Mouse (Mus musculus) limb, embryonic 10.5 days (tissue): ENCODE measurements around the gene Vgll2. TPM values are rescaled to one million over a fixed set of nuclear protein-coding genes. Genes with fewer than 3 reads are reported as not detected.

Source experiments
- DNase-seq: peaks from one replicate; pipeline ENCODE4 v3.0.0-alpha.2; 2017; ENCODE audit warnings: low spot score
- H3K27ac ChIP-seq: fragments of 300-500 bp; sonication (generic); 2 replicates; pipeline ENCODE4 v1.5.1; 2016; ENCODE audit warnings: mild to moderate bottlenecking
- H3K27me3 ChIP-seq: fragments of 300-500 bp; sonication (generic); 2 replicates; pipeline ENCODE4 v1.6.1; 2016; ENCODE audit warnings: low read depth, mild to moderate bottlenecking; ENCODE audit not compliant: poor library complexity, severe bottlenecking
- H3K36me3 ChIP-seq: fragments of 300-500 bp; sonication (generic); 2 replicates; pipeline ENCODE4 v1.6.1; 2016; ENCODE audit warnings: mild to moderate bottlenecking, moderate library complexity
- H3K4me1 ChIP-seq: fragments of 300-500 bp; sonication (generic); 2 replicates; pipeline ENCODE4 v1.6.1; 2016
- H3K4me3 ChIP-seq: fragments of 300-500 bp; sonication (generic); 2 replicates; pipeline ENCODE4 v1.5.1; 2016; ENCODE audit warnings: mild to moderate bottlenecking, moderate library complexity
- H3K9me3 ChIP-seq: fragments of 300-500 bp; sonication (generic); replicated peaks from 2 replicates; pipeline ENCODE4 v1.6.1; 2016; ENCODE audit warnings: mild to moderate bottlenecking
- WGBS: fragments of 180-500 bp; shearing (Covaris S2); methylation state at CpG from one replicate; pipeline ENCODE4 v1.1.7; 2016; 5-methylcytosine and 5-hydroxymethylcytosine counted together
- polyA plus RNA-seq: library from polyadenylated mRNA; unstranded; fragments of >200 nt; fragmentation: Nextera tagmentation; extraction: Ambion mirVana; gene quantifications from 2 replicates; pipeline ENCODE4 v1.2.1, GENCODE M21; 2016

The Vgll2 gene
- polyA plus RNA-seq: 1.2 and 4.2 TPM in 2 replicates

DNA sequence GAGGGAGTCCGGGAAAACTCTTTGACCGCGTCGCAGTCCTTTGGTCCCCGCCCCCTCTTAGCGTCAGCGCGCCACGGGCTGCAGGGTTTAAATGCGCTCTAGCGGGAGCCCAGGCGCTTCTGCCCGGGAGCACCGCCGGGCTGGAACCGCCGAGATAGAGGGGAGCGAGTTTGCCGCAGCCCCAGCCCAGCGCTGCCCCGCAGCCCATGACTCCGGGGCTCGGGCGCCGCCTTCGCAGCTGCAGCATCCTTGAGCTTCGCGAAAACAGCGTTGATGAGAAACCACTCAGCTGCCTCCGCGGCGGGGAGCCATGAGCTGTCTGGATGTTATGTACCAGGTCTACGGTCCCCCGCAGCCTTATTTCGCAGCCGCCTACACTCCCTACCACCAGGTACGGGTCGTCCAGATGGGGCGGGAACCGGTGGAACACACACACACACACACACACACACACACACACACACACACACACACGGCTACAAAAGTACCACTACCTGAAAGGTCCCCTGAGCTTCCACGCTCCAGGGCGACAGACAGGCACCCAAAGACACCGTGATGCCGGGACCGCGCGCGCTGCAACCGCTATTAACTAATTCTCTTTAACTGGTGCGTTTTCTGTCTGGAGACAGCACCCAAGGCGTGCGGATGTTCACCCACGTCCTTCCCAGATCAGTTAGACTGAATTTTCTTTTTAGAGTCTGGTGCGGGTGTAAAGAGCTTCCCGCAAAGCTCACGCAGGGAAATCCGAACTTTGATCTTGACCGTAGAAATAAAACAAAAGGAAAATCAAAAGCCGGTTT is at the start of gene Vgll2:
TSS of gene Vgll2 (plus strand) at position 90 of the 800 bp plus-strand sequence.
- H3K9me3 ChIP-seq: no peaks in the 10 kb centered on the region
- 0 out of 2 replicates have a peak within 1 kb of the TSS, but pooled peaks have one; percentile 25 for H3K27ac ChIP-seq
- no peaks in the 10 kb centered on the region for H3K36me3 ChIP-seq
- WGBS: under 1% methylated on average over 60 of the region's 60 CpGs
- peaks cover 22% of the 10 kb centered on the region for H3K4me1 ChIP-seq
- peak; percentile 68 for DNase-seq
- H3K27me3 ChIP-seq: peaks cover 89% of the 10 kb centered on the region
- peak within 1 kb of the TSS; percentile 58 for H3K4me3 ChIP-seq

DNA sequence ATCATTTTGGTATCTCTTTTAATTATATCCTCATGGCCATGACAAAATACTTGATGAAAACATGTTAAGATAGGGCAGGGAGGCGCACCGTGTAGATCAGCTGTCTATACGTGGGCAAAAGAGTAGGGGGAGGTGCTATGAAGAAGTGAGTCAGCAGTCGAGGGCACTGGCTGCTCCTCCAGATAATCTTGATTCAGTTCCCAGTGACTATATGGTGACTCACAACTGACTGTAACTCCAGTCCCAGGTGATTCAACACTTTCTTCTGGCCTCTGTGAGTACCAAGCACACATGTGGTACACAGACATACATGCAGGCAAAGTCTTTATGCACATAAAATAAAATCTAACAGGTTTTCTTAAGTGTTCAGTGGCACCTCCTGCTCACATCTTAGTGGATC is 47.2 kb upstream of the Vgll2 start:
- Histone ChIP-seq H3K36me3 (no peaks in the 10 kb centered on the region), H3K4me3 (no peak overlapping the region), H3K27ac (no peak overlapping the region), H3K4me1 (no peaks in the 10 kb centered on the region), H3K9me3 (no peaks in the 10 kb centered on the region), H3K27me3 (no peaks in the 10 kb centered on the region)
- DNase-seq: no peak
- WGBS: 84% methylated on average over 4 of the region's 4 CpGs

DNA sequence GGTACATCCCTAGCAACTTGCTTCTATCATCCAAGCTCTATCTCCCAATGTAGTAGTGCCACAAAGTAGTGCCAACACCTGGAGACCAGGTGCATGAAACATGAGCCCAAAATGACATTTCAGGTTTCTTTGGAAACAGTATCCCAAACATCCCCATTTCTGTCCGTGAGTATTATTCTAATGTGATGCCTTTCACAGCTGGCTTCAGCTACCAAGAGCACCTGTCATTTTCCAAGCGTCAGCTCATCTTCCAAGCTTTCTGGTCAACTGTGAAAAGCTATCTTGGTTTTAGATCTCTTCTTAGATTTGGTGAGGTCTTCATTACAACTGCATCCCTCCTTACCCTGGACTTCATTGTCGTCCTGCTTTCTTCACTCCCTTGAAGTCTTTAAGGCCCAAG is 46.7 kb upstream of the Vgll2 start:
- 89% methylated on average over 3 of the region's 3 CpGs for WGBS
- no peak overlapping the region for H3K27ac ChIP-seq

DNA sequence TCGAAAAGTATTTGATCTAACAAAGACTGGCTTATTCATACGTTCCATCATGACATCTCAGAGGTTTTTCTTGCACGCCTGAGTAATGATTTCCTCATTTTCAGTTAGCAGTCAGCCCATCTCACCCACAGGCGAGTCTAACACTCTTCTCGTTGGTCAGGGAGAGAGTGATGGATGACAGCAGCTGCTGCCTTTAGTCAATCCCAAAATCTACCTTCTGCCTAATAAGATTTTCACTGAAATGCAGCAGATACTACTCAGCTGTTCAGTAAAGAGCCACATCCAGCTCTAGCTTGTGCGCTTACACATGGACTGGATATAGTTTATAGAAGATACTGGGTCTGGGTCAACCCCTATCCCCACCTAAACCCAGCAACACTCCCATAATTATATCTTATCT is 40.7 kb upstream of the Vgll2 start:
- WGBS: 77% methylated on average over 6 of the region's 6 CpGs
- Histone ChIP-seq H3K9me3 (no peaks in the 10 kb centered on the region), H3K4me3 (no peak overlapping the region), H3K27me3 (no peaks in the 10 kb centered on the region), H3K27ac (no peak overlapping the region), H3K36me3 (no peaks in the 10 kb centered on the region), H3K4me1 (no peaks in the 10 kb centered on the region)
- no peak for DNase-seq

More for the DNA sequence above, 46.7 kb upstream of the Vgll2 start:
- H3K4me3 ChIP-seq: no peak overlapping the region
- no peaks in the 10 kb centered on the region for H3K9me3 ChIP-seq
- no peak for DNase-seq
- H3K36me3 ChIP-seq: no peaks in the 10 kb centered on the region
- H3K4me1 ChIP-seq: no peaks in the 10 kb centered on the region
- no peaks in the 10 kb centered on the region for H3K27me3 ChIP-seq

DNA sequence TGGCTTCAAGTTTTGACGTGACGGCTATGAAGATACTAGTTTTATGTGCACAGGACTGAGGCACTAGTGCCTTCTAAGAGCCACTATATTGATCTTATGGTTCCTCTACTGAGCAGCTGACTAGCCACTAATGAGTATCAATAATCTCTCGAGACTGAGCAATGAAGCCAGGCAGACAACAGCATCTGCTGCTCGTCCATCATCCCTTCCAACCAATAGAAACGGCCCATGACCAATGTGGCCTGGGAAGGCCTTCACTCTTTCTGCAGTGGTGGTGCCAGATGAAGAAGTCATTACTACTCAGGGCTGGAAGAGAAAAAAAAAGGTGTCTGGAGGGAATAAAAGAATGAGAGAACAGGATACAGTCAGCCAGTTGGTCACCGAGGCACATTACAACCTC is 39.9 kb upstream of the Vgll2 start:
- H3K4me3 ChIP-seq: no peak overlapping the region
- no peak overlapping the region for H3K27ac ChIP-seq
- H3K36me3 ChIP-seq: no peaks in the 10 kb centered on the region
- no peaks in the 10 kb centered on the region for H3K4me1 ChIP-seq
- no peaks in the 10 kb centered on the region for H3K9me3 ChIP-seq
- no peak for DNase-seq
- H3K27me3 ChIP-seq: no peaks in the 10 kb centered on the region
- 78% methylated on average over 6 of the region's 6 CpGs for WGBS

DNA sequence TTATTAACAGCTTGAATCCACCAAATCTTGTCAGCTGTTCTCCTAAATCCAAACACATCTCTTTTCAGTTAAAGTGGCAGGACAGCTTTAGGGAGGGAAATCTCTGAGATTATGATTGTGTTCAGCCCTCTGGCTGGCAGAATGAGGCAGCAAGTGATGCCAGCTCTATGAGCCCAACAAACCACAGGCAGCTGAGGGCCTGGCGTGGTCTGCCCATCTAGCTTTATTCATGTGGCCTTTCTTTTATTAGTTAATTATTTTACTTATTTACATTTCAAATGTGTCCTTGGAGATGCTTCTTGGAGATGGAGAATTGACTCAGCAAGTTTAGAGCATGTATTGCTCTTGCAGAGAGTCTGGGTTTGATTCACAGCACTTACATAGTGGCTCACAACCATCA is 3.8 kb upstream of the Vgll2 start:
- Histone ChIP-seq H3K4me3 (no peak overlapping the region), H3K4me1 (peaks cover 17% of the 10 kb centered on the region), H3K36me3 (no peaks in the 10 kb centered on the region), H3K27ac (no peak overlapping the region), H3K27me3 (peaks cover 48% of the 10 kb centered on the region), H3K9me3 (no peaks in the 10 kb centered on the region)
- whole genome bisulfite sequencing: 74% methylated on average over 1 of the region's 1 CpGs
- no peak for DNase-seq

DNA sequence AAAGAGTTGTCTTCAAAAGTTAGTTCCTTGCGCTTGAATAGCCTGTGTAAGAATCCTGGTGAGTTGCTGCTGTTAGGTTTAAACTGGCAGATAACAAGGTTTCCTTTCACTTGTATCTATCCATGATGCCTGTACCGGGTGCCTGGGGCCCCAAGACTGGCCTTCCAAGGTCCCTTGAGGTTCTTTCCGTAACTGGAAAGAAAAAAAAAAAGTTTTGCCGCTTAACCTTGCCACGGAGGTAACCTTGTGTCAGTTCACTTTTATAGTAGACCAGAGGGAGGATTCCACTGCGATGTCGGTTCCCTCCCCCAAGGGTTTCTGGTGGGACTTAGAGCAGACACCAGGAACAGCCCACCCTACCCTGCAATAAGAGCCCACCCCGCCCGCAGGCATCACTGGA is 1.1 kb upstream of the Vgll2 start:
- H3K27me3 ChIP-seq: peaks cover 75% of the 10 kb centered on the region
- H3K36me3 ChIP-seq: no peaks in the 10 kb centered on the region
- no peaks in the 10 kb centered on the region for H3K9me3 ChIP-seq
- H3K27ac ChIP-seq: no peak overlapping the region
- H3K4me1 ChIP-seq: peaks cover 17% of the 10 kb centered on the region
- no peak for DNase-seq
- no peak overlapping the region for H3K4me3 ChIP-seq
- WGBS: under 1% methylated on average over 9 of the region's 9 CpGs

DNA sequence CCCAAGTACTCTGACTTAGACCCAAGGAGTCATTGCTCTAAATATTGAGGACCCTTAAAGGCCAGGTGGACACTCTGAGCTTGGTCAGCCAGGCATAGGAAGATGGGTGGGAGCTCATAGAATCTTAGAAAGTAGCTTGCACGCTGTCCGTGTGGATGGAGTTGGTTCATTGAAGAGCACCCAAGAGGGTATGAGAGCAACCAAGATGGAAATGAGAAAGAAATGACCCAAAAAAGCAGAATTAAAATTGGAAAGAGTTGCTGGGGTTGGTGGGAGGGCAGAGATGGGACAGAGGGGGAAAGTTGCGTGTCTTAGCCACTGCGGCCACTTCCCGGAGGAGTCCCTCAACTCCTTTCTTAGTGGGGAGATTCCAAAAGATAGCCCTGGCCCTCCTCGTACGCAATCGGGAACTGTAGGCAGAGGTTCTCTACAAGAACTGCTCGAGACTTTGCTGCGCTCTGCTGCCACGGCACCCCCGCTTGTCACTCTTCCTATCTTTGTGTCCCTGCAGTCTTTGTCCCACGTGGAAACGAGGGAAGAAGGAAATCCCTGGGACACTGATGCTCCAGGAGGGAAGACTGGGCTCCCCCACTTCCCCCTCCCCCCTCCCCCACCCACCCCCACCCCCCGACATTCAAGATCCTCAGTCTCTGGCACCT is 437 bp upstream of the Vgll2 start:
- DNase-seq: peak; percentile 42
- Histone ChIP-seq H3K27me3 (peaks cover 81% of the 10 kb centered on the region), H3K36me3 (no peaks in the 10 kb centered on the region), H3K9me3 (no peaks in the 10 kb centered on the region), H3K4me3 (peak overlapping the region; percentile 58), H3K4me1 (peaks cover 17% of the 10 kb centered on the region), H3K27ac (0 out of 2 replicates have a peak overlapping the region, but pooled peaks have one; percentile 25)
- 2% methylated on average over 14 of the region's 15 CpGs for WGBS

DNA sequence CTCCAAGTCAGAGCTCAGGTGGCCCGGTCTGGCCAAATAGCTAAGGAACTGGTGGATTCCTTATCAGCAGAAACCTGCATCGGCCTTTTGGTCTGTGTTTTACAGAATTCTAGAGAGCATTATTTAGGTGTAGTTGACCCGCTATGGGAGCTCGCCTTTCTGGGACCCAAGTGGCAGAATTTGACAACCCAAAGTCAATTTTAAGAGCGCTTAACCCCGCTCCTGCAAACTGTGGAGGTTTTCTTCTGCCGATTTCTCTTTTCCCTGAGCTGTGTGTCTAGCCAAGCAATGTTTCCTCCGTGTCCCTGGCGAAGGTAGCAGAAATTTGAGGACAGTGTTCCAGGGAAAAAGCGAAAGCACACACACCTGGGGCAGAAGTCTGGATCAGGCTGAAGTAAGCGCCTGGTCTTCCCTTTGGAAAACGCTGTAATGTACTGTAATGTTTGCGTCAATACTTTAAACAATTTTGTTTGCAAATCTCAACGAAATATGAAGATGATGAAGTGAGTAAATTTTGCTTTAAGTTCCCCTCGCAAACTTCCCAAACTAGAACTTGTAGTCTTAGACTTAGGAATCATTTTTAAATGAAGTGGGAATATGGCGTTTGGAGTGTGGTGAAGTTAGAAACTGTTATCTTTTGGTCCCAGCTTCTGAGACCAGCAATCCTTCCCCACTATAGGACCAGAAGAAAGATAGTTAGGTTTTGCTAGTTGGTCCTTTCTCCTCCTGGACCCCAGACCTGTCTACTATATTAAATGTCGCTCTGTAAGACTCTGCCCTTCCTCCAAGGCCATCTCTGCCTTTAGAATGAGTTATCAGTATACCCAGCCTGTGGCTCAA is 1.1 kb downstream of the Vgll2 start:
- H3K27me3 ChIP-seq: peaks cover 97% of the 10 kb centered on the region
- H3K4me1 ChIP-seq: peaks cover 25% of the 10 kb centered on the region
- peak; percentile 54 for DNase-seq
- WGBS: 1% methylated on average over 17 of the region's 17 CpGs
- H3K9me3 ChIP-seq: no peaks in the 10 kb centered on the region
- H3K4me3 ChIP-seq: peak overlapping the region; percentile 58
- no peaks in the 10 kb centered on the region for H3K36me3 ChIP-seq
- no peak overlapping the region for H3K27ac ChIP-seq

DNA sequence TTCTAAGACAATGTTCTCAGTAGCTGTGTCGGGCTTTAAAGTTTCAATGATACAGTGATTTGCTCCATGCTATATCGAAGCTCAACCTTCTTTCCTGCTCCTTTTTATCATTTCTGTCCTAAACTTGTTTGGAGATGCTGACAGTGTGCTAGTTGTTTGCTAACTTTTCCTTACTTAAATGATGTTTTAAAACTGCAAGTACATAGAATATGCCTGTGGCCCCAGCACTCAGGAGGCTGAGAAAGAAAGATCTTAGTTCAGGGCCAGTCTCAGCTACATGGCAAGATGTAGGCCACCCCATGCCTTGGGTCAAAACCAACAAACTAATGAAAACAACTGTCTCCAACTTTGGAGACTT is 1.7 kb downstream of the Vgll2 start:
- DNase-seq: no peak
- Histone ChIP-seq H3K27me3 (peaks cover 100% of the 10 kb centered on the region), H3K9me3 (no peaks in the 10 kb centered on the region), H3K4me1 (peaks cover 25% of the 10 kb centered on the region), H3K27ac (no peak overlapping the region), H3K4me3 (no peak overlapping the region), H3K36me3 (no peaks in the 10 kb centered on the region)
- 9% methylated on average over 2 of the region's 2 CpGs for WGBS

DNA sequence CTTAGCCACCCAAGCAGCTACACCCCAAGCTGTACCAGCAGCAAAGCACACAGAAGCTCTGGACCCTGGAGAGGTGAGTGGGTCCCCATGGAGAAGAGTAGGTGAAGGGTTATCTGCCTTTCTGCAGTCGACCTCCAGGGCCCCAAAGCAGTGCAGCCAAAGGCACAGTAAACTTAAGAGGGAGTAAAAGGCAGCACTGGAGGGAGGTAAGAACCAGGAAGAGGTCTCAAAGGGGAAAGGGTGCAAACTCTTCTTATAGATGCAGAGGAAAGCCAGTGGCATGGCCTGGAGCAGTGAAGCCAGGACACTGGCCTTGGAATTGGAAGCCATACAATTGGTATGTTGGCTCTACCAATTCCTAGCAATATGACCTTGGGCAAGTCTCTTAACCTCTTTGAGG is 3.0 kb downstream of the Vgll2 start:
- no peaks in the 10 kb centered on the region for H3K9me3 ChIP-seq
- 0% methylated on average over 1 of the region's 1 CpGs for WGBS
- no peak overlapping the region for H3K27ac ChIP-seq
- no peaks in the 10 kb centered on the region for H3K36me3 ChIP-seq
- no peak overlapping the region for H3K4me3 ChIP-seq
- no peak for DNase-seq
- H3K27me3 ChIP-seq: peaks cover 100% of the 10 kb centered on the region
- H3K4me1 ChIP-seq: peaks cover 25% of the 10 kb centered on the region

DNA sequence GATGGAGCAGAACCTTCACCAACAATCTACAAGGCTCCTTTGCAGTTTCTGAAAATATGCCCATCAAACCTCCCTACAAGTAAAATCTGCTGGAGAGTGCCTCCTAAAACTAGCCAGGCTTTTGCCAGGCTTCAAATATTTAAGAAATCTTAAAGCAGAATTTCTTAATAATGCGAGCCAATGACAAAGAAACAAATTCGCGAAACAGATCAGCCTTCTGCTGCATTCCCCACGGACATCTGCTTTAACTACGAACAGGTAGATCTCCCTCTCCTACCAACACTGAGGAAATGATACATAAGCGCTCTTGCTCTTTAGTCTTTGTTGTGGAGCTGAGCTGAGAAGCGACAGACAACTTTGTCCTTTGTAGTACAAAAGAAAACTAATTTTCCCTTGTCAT is 3.5 kb downstream of the Vgll2 start:
- H3K9me3 ChIP-seq: no peaks in the 10 kb centered on the region
- peaks cover 100% of the 10 kb centered on the region for H3K27me3 ChIP-seq
- no peak for DNase-seq
- no peak overlapping the region for H3K27ac ChIP-seq
- WGBS: 4% methylated on average over 7 of the region's 7 CpGs
- H3K4me3 ChIP-seq: no peak overlapping the region
- peaks cover 25% of the 10 kb centered on the region for H3K4me1 ChIP-seq
- H3K36me3 ChIP-seq: no peaks in the 10 kb centered on the region
